Mouse (Mus musculus) hindbrain, embryonic 14.5 days (tissue): ENCODE measurements at regions not wholly inside any gene's neighbourhood (a gene's known extent, or its start where the extent isn't known, plus 50 kb on each side); places are given as distances from the start of the nearest gene placed in this dataset.

Source experiments
- ATAC-seq: fragments of 200-750 bp; cut with Nextera tagmentation; 2 replicates; pipeline ENCODE4 v1.8.0; 2017; ENCODE audit warnings: moderate number of reproducible peaks, mild to moderate bottlenecking, moderate TSS enrichment, moderate library complexity; ENCODE audit not compliant: low FRiP score
- DNase-seq: peaks from one replicate; pipeline ENCODE4 v3.0.0-alpha.2; 2015; ENCODE audit warnings: low spot score
- H3K27ac ChIP-seq: fragments of 300-500 bp; sonication (generic); 2 replicates; pipeline ENCODE4 v1.5.1; 2014; ENCODE audit warnings: mild to moderate bottlenecking, moderate library complexity
- H3K27me3 ChIP-seq: fragments of 300-500 bp; sonication (generic); 2 replicates; pipeline ENCODE4 v1.6.1; 2014; ENCODE audit warnings: mild to moderate bottlenecking, low read length, mixed read lengths; ENCODE audit not compliant: control insufficient read depth, insufficient read depth
- H3K36me3 ChIP-seq: fragments of 300-500 bp; sonication (generic); replicated peaks from 2 replicates; pipeline ENCODE4 v1.6.1; 2014; ENCODE audit not compliant: control insufficient read depth, insufficient read depth
- H3K4me1 ChIP-seq: fragments of 300-500 bp; sonication (generic); replicated peaks from 2 replicates; pipeline ENCODE4 v1.6.1; 2014; ENCODE audit warnings: antibody characterized with exemption, low read length, mixed read lengths; ENCODE audit not compliant: control insufficient read depth, insufficient read depth
- H3K4me2 ChIP-seq: fragments of 300-500 bp; sonication (generic); replicated peaks from 2 replicates; pipeline ENCODE4 v1.6.1; 2014; ENCODE audit warnings: mild to moderate bottlenecking, moderate library complexity
- H3K4me3 ChIP-seq: fragments of 300-500 bp; sonication (generic); replicated peaks from 2 replicates; pipeline ENCODE4 v1.5.1; 2014; ENCODE audit warnings: mild to moderate bottlenecking, low read length
- H3K9ac ChIP-seq: fragments of 300-500 bp; sonication (generic); 2 replicates; pipeline ENCODE4 v1.6.1; 2014
- H3K9me3 ChIP-seq: fragments of 300-500 bp; sonication (generic); 2 replicates; pipeline ENCODE4 v1.6.1; 2016; ENCODE audit warnings: low read length; ENCODE audit not compliant: control insufficient read depth
- WGBS: fragments of 180-500 bp; shearing (Covaris S2); extraction: QIAGEN DNeasy Blood & Tissue Kit; methylation state at CpG from one replicate; pipeline ENCODE4 v1.1.7; 2014; 5-methylcytosine and 5-hydroxymethylcytosine counted together

DNA sequence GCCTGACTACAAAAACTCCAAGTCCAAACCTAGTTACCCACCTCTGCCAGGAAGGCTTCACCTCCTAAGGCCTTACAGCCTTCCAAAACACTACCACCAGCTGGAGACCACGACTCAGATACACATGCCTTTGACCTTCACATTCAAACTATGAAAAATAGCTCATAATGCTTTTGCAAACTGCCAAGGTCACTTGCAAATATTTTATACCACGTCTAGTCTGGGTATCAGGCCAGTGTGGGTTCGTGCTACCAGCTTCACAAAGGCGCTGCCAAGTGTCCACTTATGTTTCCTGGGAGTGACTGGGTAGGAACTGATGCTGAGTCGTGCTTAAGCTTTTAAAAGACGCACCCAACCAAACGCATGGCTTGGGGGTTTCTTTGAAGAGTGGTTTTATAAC lies 69.5 kb upstream of the Zfp637 start:
- H3K27ac ChIP-seq: no peak overlapping the region
- no peak overlapping the region for H3K9ac ChIP-seq
- no peaks in the 10 kb centered on the region for H3K4me1 ChIP-seq
- 83% methylated on average over 7 of the region's 7 CpGs for WGBS
- H3K9me3 ChIP-seq: no peaks in the 10 kb centered on the region
- DNase-seq (no peak), ATAC-seq (no peak)
- H3K4me3 ChIP-seq: no peak overlapping the region
- no peak overlapping the region for H3K4me2 ChIP-seq
- H3K27me3 ChIP-seq: no peaks in the 10 kb centered on the region
- no peaks in the 10 kb centered on the region for H3K36me3 ChIP-seq

GRCm38 (mm10) chr6:117772396-117772795 lies 68.6 kb upstream of the Zfp637 start:
- ATAC-seq: no peak
- no peak for DNase-seq
- no peaks in the 10 kb centered on the region for H3K4me1 ChIP-seq
- no peak overlapping the region for H3K9ac ChIP-seq
- H3K27me3 ChIP-seq: no peaks in the 10 kb centered on the region
- no peak overlapping the region for H3K4me3 ChIP-seq
- H3K27ac ChIP-seq: no peak overlapping the region
- H3K4me2 ChIP-seq: no peak overlapping the region
- H3K36me3 ChIP-seq: no peaks in the 10 kb centered on the region
- no peaks in the 10 kb centered on the region for H3K9me3 ChIP-seq

DNA sequence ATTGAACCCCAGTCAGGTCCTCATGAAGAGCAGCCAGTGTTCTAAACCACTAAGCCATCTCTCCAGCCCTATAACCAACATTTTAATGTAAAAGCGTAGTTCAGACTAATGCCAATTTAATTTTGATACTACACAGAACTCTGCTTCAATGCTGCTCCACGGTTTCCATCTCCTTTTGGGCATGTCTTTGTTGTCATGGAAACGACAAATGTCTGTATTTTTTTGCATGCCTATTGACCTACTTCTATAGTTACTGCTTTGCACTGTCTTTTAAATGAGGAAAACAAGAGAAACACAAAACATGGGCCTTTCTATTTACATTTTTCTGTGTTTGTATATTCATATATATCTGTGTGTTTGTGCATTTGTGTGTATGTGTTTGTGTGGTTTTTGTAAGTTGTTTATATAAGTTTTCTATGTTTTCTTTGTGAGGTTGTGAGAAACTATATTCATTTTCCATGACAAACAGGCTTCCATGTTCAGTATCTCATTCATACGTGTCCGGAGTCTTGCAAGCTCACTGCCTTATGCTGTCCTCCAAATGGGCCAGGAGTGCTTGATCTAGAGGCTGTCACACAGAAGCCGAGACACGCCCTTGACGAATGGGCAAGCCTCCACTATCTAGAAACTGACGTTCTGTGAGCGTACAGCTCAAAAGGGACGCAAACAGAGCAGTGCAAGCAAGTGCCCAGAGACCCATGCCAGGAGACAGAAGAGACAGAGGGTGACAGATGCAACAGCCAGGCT lies 65.5 kb upstream of the Zfp637 start:
- Histone ChIP-seq H3K27me3 (no peaks in the 10 kb centered on the region), H3K36me3 (no peaks in the 10 kb centered on the region), H3K4me2 (no peak overlapping the region), H3K9ac (no peak overlapping the region), H3K27ac (no peak overlapping the region), H3K9me3 (no peaks in the 10 kb centered on the region), H3K4me3 (no peak overlapping the region), H3K4me1 (no peaks in the 10 kb centered on the region)
- 82% methylated on average over 11 of the region's 11 CpGs for WGBS
- ATAC-seq (no peak), DNase-seq (no peak)

- Histone ChIP-seq H3K36me3 (no peaks in the 10 kb centered on the region), H3K4me3 (no peak overlapping the region), H3K27ac (no peak overlapping the region), H3K9ac (no peak overlapping the region), H3K4me1 (no peaks in the 10 kb centered on the region), H3K4me2 (no peak overlapping the region), H3K9me3 (no peaks in the 10 kb centered on the region), H3K27me3 (no peaks in the 10 kb centered on the region)
- DNase-seq (no peak), ATAC-seq (no peak)
- WGBS: 74% methylated on average over 2 of the region's 2 CpGs
Observed at GRCm38 (mm10) chr6:117778027-117778426, 63.0 kb upstream of the Zfp637 start.

DNA sequence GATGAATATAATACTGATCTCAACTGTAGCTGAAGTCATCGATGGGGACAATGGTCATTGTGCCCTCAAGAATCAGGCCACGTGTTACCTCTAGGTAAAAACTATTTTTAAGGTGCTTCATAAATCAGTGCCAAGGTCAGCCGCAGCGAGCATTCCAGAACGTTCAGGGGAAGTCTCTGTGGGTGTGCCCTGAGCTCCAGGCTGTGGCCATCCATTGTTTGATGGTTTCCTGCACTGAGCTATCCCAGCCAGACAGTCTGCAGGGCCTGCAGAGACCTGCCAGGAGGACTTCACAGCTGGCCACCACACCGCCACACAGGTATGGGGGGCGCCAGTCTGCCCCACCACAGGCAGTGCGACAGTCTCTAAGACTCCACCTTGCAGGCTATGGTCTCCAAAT lies 62.5 kb upstream of the Zfp637 start:
- Histone ChIP-seq H3K36me3 (no peaks in the 10 kb centered on the region), H3K9ac (no peak overlapping the region), H3K4me3 (no peak overlapping the region), H3K4me1 (no peaks in the 10 kb centered on the region), H3K27me3 (no peaks in the 10 kb centered on the region), H3K27ac (no peak overlapping the region), H3K9me3 (no peaks in the 10 kb centered on the region), H3K4me2 (no peak overlapping the region)
- no peak for DNase-seq
- WGBS: 81% methylated on average over 8 of the region's 8 CpGs
- ATAC-seq: no peak

DNA sequence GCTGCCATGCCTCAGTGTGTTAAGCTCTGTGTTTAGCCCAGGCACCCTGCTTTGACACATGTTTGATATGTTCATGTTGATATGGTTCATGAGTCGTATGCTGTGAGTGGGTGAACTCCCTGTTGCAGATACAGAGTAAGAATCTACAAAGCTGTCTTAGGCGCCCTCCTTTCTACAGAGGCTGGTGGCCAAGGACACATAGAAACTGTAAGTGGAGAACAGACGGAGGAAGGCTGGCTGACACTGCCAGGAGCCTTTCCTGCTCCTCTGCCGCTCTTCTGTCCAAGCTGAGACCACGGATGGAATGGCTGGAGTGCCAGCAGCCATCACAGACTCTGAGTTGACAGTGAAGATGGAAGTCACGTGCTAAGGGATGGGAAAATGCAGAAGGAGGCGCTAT lies 62.0 kb upstream of the Zfp637 start:
- no peaks in the 10 kb centered on the region for H3K36me3 ChIP-seq
- no peak overlapping the region for H3K4me3 ChIP-seq
- WGBS: 89% methylated on average over 7 of the region's 7 CpGs
- no peaks in the 10 kb centered on the region for H3K27me3 ChIP-seq
- H3K4me1 ChIP-seq: no peaks in the 10 kb centered on the region
- no peak overlapping the region for H3K9ac ChIP-seq
- H3K9me3 ChIP-seq: no peaks in the 10 kb centered on the region
- no peak for DNase-seq
- H3K4me2 ChIP-seq: no peak overlapping the region
- ATAC-seq: no peak
- H3K27ac ChIP-seq: no peak overlapping the region

DNA sequence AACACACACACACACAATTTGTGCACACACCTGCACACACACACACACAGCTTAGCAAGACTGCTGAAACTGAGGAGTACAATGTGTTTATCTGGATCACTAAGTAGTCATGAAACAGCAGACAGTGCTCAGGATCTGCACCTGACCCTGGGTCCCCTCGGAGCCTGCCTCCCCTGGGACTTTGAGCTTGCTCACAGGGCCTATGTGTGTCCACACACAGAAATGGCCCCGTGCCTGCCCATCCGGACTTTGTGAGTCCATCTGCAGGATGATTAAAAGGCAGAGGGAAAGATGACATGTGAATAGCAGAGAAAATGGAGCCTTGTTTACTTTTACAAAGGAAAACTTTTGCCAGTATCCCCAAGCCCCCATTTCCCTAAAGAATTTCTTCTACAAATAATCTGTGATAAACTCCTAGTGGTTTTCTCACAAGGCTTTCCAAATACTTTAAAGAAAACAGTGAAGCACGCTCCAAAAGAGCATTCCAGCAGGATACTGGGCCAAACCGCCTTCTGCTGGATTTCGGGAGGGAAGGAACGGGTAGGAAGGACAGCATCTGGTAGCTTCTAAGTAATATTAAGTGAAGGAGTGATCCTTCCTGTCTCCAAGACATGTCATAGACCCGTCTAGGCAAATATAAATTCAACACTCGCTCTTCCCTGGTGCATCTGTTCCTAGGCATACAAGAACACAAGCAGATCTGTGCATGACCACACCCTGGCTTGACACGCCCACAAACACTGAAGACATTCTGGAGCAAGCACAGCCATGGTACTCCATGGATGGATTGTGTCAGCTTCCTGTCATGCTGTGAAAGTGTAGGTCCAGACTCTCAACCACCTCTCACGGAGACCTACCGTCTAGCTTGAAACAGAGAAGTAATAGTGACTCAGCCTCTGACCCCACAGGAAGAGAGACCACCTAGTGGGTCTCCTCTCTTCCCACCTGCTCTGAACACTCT lies 52.1 kb upstream of the Zfp637 start:
- H3K27me3 ChIP-seq: no peaks in the 10 kb centered on the region
- H3K9me3 ChIP-seq: no peaks in the 10 kb centered on the region
- no peak overlapping the region for H3K9ac ChIP-seq
- no peak overlapping the region for H3K4me3 ChIP-seq
- WGBS: 87% methylated on average over 12 of the region's 12 CpGs
- ATAC-seq (no peak), DNase-seq (no peak)
- H3K4me1 ChIP-seq: no peaks in the 10 kb centered on the region
- H3K36me3 ChIP-seq: no peaks in the 10 kb centered on the region
- H3K4me2 ChIP-seq: no peak overlapping the region
- H3K27ac ChIP-seq: no peak overlapping the region

DNA sequence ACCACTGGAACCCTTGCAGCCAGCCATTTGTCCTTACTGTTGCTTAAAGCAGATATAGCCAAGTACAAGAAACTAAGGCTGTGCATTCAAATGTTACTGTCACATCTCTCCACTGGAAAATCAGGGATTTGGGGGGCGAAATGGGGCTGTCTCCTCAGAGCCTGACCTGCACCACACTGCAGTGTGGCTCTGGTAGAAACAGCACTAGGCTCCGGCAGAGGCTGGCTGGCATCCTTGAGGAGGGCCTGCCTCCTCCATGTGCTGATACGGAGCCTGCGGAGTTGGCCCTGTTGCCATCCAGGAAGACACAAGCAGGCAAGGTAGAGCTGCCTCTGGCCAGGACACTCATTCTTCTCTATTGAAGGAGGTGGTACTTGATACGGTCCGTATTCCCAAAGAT lies 50.4 kb upstream of the Zfp637 start:
- 85% methylated on average over 6 of the region's 6 CpGs for WGBS
- H3K27ac ChIP-seq: no peak overlapping the region
- no peaks in the 10 kb centered on the region for H3K36me3 ChIP-seq
- no peak overlapping the region for H3K4me2 ChIP-seq
- H3K9me3 ChIP-seq: no peaks in the 10 kb centered on the region
- ATAC-seq (no peak), DNase-seq (no peak)
- H3K27me3 ChIP-seq: no peaks in the 10 kb centered on the region
- H3K4me1 ChIP-seq: no peaks in the 10 kb centered on the region
- H3K4me3 ChIP-seq: no peak overlapping the region
- H3K9ac ChIP-seq: no peak overlapping the region
